Mouse (Mus musculus) mouse trophoblast stem cell (cell line): ENCODE data around the gene Echdc1.
"Not testable (repeated sequence)": the region's sequence is repeated elsewhere in the genome, so short reads cannot be mapped to it uniquely, and the experiment has no call there.

Source experiments
- in situ Hi-C, 2 experiments: fragments of 300-500 bp; cut with MseI, MboI; formaldehyde crosslinking; loops; 2 replicates in 1 of 2; 3 replicates in 1 of 2; pipeline ENCODE4 v1.15.1; 2025

Gene Echdc1

GRCm38 (mm10) chr10:29313064-29313638 is at the start of gene Echdc1:
Gene Echdc1, plus strand, starts transcription at chr10:29313166.
- in situ Hi-C loops: no loop called here

- in situ Hi-C loops: no loop called here
Measured at GRCm38 (mm10) chr10:29281736-29282135, 31.2 kb upstream of the Echdc1 start.

GRCm38 (mm10) chr10:29285757-29286156 is 27.2 kb upstream of the Echdc1 start:
- in situ Hi-C loops: no loop called here

GRCm38 (mm10) chr10:29302230-29302629 is 10.7 kb upstream of the Echdc1 start:
- in situ Hi-C loops: no loop called here

GRCm38 (mm10) chr10:29311480-29312219 is 1.3 kb upstream of the Echdc1 start:
- in situ Hi-C loops: no loop called here

- in situ Hi-C loops: no loop called here
Measured at GRCm38 (mm10) chr10:29313905-29314304, 939 bp downstream of the Echdc1 start.

- in situ Hi-C loops: loop anchor here in 1 of 2 experiments (25.0 kb wide), 1 partner anchor 238 kb away; no protein-coding TSS in a partner anchor
Measured at GRCm38 (mm10) chr10:29324817-29325216, 11.9 kb downstream of the Echdc1 start.

- in situ Hi-C loops: loop anchor here in 1 of 2 experiments (25.0 kb wide), 1 partner anchor 247 kb away; no protein-coding TSS in a partner anchor
Measured at GRCm38 (mm10) chr10:29333836-29334235, 20.9 kb downstream of the Echdc1 start.

- in situ Hi-C loops: loop anchor here in 1 of 2 experiments (25.0 kb wide), 1 partner anchor 251 kb away; no protein-coding TSS in a partner anchor
Measured at GRCm38 (mm10) chr10:29338355-29339056, 25.5 kb downstream of the Echdc1 start.

GRCm38 (mm10) chr10:29344232-29344631 is 31.3 kb downstream of the Echdc1 start:
- in situ Hi-C loops: loop anchor here in 1 of 2 experiments (25.0 kb wide), 1 partner anchor 257 kb away; no protein-coding TSS in a partner anchor

GRCm38 (mm10) chr10:29346638-29347037 is 33.7 kb downstream of the Echdc1 start:
- in situ Hi-C loops: loop anchor here in 1 of 2 experiments (25.0 kb wide), 1 partner anchor 259 kb away; no protein-coding TSS in a partner anchor

- in situ Hi-C loops: no loop called here
Measured at GRCm38 (mm10) chr10:29351420-29351819, 38.5 kb downstream of the Echdc1 start.

- in situ Hi-C loops: no loop called here
Measured at GRCm38 (mm10) chr10:29352575-29352974, 39.6 kb downstream of the Echdc1 start.

- in situ Hi-C loops: no loop called here
Measured at GRCm38 (mm10) chr10:29354183-29354582, 41.2 kb downstream of the Echdc1 start.

GRCm38 (mm10) chr10:29361095-29361463 is 48.1 kb downstream of the Echdc1 start:
- in situ Hi-C loops: no loop called here

GRCm38 (mm10) chr10:29361464-29362196 is 48.7 kb downstream of the Echdc1 start:
- in situ Hi-C loops: no loop called here

- in situ Hi-C loops: no loop called here
Measured at GRCm38 (mm10) chr10:29362197-29362900, 49.4 kb downstream of the Echdc1 start, which contains the start of gene Rnf146. Gene Rnf146, minus strand, starts transcription at chr10:29362442.

- in situ Hi-C loops: no loop called here
Measured at GRCm38 (mm10) chr10:29374065-29374464, 61.1 kb downstream of the Echdc1 start.

GRCm38 (mm10) chr10:29381558-29381957 is 68.6 kb downstream of the Echdc1 start:
- in situ Hi-C loops: no loop called here

GRCm38 (mm10) chr10:29394890-29395289 is 81.9 kb downstream of the Echdc1 start:
- in situ Hi-C loops: not testable (repeated sequence)
